Mouse (Mus musculus) bone marrow macrophage, adult 2 months (primary cell): ENCODE data around the gene Olfr1238.

Experiments used
- CTCF ChIP-seq: IDR thresholded peaks from 2 replicates; pipeline ENCODE4 v1.5.1; 2012; ENCODE audit warnings: low read depth, mild to moderate bottlenecking, low read length, moderate library complexity
- POLR2A ChIP-seq: IDR thresholded peaks from 2 replicates; pipeline ENCODE4 v1.6.1; 2012; ENCODE audit warnings: mild to moderate bottlenecking, low read depth, low read length, borderline replicate concordance

- no peak for TF ChIP-seq CTCF
- TF ChIP-seq POLR2A, result no peak
Observed at GRCm38 (mm10) chr2:89442900-89443299, 33.4 kb upstream of the Olfr1238 start, which contains the start of gene Olfr1240.
